Mouse (Mus musculus): ENCODE measurements around the gene Mrpl18.
"Not testable (repeated sequence)": the region's sequence is repeated elsewhere in the genome, so short reads cannot be mapped to it uniquely, and the experiment has no call there.

The Mrpl18 gene

DNA sequence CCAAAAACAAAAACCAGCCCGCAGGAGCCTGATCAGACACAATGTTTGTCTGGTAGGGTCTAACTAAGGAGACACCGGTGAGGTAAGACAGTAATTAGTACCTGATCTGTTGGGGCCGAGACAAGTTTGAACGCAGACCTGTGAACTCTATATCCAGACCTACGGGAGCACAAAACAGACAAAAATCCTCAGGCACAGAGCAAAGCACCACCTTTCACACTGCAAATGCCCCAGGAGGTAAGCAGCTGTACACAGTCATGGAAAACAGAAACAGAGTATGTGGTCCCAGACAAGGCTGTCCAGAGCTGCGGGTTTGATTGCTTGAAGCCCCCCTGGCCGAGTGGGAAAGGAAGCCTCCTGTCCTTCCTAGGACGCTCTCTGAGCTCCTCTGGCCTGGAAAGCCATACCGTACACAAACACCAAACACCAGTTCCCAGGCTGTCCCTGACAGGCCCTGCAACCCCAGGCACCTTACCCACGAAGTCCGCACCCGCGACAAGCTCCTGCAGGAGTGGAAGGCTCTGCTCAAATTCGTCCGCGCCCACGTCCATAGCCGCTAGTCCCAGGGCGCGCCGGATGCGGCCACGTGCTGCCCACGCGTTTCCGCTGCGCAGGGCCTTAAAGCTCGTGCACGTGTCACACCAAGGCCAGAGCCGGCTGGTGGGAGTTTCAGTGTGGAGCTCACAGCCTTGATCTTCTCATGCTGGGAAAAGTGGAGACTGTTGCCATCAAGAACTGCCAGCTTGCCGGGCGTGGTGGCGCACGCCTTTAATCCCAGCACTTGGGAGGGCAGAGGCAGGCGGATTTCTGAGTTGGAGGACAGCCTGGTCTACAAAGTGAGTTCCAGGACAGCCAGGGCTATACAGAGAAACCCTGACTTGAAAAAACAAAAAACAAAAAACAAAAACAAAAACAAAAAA, 6.5 kb downstream of the Mrpl18 start, which contains the start of gene Pnldc1:
TSS of gene Pnldc1 (minus strand) at position 870 of the 920 bp plus-strand sequence.
- DNase-seq = no peak

DNA sequence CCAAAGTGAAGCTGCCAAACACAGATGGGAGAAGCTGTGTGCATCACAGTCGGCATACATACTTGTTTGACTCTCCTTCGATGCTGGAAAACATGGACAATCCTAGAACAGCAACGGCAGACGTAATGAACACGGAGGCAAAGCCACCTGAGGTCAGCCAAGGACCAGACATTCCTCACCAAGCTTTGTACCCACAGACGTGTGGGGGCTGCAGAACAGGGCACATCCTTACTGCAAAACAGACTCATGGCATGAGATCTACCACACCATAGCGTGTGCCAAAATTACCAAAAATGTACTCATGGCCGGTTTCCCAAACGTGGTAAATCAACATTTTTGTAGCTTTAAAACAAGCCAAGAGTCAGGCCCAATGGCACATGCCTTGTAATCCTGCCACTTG, 9.7 kb downstream of the Mrpl18 start:
- no peak for DNase-seq

DNA sequence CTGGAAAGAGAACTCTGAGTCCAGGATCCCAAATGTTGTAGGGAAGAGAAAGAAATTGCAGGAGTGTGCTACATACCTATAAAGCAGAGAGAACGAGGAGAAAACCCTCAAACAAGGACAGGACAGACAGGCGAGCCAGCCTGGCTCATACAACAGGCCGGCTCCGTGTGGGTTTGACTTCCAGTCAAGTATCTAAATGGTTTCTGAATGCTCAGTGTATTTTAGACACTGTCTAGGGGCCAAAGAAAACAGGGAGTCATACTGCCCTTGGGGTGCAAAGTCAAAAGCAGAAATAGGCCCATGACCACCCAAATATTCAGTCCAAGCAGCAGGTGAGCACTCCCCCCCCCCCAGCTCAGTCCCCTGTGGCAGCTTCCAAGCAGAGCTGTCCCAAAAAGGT, 10.3 kb downstream of the Mrpl18 start:
- peak; percentile 1 for DNase-seq

DNA sequence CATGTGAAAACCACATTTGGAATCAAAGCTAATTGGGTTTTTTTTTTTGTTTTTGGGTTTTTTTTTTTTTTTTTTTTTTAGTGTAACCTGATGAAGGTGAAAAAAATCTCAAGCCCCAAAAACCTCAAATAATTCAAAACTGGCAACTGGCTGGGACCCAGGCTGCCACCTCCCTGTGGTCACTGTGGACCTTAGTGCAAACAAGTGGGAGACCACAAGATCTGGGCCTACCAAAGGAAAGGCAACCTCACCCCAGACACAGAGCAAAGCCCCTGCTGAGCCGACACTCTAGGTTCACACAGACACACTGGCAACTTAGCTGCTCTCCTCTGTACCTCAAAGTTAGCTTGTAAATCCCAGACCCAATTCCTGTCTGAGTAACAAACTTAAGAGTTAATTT, 11.8 kb downstream of the Mrpl18 start:
- peak; percentile 1 for DNase-seq

DNA sequence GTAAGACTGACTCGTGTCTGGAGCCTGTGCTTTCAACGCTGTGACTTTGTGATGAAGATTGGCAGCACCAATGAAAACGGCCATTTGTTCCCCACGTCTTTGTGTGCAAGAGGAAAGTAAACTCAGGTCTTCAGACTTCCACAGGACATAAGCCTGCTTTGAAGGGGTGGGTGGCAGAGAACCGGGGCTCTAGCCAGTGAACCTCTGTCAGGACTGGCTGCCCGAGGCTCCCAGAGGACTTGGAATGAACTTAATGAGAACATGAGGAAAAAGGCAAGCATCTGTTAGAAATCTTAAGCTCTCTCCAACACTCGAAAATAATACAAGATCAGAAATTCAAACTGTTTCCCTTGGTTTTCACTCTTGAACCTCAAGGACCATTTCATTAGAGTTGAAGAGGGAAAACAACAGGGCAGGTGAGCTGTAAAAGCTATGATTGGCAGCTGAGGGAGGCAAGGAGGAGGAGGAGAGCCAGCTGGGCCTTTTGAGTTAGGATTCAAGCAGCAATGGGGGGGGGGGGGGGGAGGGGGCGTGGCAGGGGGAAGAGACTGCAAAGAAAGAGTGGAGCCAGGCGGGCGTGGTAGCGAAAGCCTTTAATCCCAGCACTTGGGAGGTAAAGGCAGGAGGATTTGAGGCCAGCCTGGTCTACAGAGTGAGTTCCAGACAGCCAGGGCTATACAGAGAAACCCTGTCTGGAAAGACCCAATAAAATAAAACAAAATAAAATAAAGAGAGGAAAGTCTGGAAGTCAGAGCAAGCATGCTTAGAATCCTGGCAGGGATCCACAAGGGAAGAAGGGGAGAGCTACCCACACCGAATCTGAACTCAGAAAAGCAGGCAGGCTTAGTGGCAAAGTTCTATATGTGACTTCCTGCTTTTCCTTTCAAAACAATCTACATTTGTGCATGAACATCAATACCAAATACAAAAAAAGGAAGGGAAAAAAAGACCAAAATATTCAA, 12.5 kb downstream of the Mrpl18 start:
- peak; percentile 3 for DNase-seq

DNA sequence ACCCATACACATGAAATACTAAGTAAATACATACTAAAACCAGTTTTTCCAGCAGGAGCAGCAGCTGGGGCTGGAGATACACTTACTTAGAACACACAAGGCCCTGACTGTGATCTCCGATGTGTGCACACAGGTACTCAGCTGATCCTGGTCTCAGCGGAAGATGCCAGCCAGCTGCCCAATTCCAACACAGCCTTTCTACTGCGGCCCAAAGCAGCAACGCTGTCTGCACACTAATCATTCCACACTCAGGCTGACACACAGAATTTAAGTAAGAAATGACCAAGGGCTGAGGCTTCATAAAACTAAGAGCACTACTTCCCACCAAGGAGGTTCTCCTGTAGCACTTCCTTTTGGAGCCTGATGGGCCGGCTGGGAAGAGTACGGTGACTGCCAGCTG, 13.9 kb downstream of the Mrpl18 start:
- no peak for DNase-seq

DNA sequence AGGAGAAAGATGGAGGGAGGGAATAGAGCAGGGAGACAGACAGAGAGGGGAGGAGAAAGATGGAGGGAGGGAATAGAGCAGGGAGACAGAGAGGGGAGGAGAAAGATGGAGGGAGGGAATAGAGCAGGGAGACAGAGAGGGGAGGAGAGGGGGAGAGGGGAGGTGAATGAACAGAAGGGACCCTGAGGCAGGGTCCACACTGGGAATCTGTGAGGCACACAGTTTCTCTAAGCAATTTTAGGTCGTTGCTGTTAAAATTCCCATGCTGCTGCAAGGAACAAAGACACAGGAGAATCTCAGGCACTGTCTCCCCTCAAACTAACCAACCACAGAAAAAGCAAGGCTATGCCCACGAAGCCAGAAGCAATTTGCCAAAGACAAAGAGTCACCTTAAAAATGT, 17.5 kb downstream of the Mrpl18 start:
- not testable (repeated sequence) for DNase-seq

DNA sequence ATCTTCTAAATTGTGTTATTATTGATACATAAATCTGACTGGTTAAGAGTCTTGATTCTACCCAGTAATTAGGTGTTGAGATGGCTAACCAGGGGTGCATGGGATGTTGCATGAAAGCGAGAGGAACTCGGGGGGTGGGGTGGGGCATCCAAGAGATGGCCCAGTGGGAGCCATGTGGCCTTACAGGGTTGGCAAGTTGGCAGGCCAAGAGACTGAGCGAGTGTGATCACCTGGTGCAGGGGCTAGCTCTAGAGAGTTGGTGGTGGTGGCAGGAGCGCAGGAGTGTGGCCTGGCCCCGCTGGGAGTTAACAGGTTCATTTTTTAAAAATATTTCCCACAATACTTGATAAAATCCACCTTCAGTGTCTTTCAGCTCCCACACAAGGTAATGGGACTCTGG, 18.5 kb downstream of the Mrpl18 start:
- no peak for DNase-seq

DNA sequence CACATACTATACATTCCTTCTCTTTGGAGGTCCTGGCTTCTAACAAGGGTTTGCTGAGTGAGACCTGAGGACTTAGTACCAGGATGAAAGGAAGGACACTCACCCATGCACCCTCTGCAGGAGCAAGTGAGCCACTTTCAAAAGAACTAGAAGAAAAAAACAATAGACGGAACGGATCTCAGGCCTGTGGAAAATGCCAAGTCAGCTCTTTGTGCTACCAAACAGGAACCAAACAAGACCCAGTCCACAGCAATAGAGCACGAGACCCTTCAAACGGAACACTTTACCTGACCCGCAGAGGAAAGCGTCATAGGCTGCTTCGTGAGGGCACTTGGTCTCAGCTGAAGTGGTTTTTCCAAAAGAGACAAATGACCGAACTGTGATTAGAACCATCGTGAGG, 24.1 kb downstream of the Mrpl18 start:
- no peak for DNase-seq

DNA sequence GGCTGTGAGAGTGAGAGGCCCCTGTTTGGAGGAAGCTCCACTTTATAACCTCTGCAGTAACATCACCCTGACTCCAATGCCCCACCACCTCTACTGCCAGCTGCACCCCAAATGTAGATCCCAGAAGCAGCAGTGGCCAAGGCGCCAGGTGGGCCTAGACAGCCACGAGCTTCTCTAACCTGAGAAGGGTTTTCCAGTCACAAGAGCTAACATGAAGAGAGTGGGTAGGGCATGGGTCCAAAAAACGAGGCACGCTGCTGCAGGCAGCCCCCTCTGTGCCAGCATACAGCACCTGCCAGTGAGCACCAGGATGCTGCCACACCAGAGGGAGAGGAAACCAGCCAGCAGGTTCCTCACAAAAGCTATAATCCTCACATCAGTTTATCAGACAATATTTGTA, 25.1 kb downstream of the Mrpl18 start:
- DNase-seq = no peak

DNA sequence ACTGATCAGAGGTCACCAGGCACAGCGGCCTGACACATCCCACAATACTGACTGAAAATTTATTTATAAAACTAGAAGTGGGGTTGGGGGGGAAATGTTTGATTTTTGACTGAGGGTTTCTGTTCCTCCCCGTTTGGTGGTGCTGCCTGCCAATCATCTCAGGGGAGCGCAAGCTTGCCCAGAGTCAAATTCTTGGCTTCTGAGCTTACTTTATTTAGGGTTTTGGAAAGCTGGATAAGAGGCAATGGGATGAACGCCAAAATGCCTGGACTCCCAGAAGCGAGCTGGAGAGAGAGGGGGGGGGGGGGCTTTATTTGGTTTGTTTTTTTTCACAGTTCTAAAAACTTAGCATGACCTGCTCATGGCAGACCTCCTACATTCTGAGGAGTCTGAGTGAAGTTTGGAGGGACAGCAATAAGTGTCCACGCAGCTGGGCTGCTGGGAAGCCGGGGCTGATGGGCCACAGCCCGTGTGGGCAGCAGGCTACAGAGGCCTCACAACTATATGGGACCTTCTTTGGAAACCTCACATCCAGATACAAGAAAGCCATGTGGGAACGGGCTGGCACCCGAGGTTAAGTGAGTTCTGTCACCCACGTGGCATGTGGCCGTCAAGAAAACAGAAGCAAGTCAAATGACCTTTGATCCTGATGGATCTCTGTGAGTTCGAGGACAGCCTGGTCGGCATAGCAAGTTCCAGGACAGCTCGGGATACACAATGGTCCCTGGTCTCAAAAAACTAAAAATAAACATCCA, 28.9 kb downstream of the Mrpl18 start:
- no peak for DNase-seq

DNA sequence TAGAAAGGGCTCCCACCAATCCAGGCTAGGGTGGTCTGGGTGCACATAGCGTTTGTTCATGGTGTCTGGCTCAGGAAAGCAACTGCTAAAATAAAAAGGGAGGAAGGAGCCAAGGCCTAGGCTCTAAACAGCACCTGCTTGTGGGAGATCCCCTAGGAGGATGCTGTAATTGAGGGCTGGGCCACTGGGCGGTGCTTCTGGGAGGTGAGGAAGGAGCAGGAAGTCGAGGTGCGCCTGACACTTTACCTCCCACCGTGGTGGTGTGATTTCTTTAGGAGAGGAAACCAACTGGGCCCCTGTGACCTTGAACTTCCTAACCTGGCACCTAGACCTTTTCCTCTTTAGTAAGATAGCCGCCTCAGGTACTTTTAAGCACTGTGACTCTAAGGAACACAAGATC, 29.5 kb downstream of the Mrpl18 start:
- DNase-seq = peak; percentile 62

DNA sequence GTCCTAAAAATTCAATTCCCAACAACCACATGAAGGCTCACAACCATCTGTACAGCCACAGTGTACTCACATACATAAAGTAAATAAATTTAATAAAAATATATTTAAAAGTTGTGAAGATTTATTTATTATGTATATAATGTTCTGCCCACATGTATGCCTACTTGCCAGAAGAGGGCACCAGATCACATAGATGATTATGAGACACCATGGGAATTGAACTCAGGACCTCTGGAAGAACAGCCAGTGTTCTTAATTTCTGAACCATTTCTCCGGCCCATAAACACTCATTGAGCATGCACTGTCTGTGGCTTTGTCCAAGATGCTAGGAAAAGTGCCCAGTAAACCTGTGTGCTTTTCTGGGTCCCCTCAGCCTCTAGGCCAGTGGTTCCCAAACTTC, 34.9 kb downstream of the Mrpl18 start:
- DNase-seq = no peak

DNA sequence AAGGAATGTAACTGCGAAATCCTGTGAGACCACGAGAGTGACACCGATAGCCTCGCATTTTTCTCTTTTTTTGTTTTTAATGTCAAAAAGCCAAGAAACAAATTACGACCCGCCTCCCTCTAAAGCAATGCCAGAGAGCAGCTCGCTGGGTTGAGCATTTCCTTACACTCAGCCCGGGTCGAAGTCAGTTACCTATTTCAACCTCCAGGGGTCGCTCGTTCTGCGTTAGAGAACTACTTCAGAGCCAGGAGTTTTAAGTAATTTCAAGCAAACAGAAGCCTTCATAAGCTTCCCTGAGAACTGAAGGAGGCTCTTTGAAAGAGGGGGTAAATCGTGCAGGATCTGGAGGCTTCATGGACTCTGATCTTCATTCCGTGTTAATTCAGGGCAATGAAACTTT, 36.0 kb downstream of the Mrpl18 start:
- peak; percentile 88 for DNase-seq

DNA sequence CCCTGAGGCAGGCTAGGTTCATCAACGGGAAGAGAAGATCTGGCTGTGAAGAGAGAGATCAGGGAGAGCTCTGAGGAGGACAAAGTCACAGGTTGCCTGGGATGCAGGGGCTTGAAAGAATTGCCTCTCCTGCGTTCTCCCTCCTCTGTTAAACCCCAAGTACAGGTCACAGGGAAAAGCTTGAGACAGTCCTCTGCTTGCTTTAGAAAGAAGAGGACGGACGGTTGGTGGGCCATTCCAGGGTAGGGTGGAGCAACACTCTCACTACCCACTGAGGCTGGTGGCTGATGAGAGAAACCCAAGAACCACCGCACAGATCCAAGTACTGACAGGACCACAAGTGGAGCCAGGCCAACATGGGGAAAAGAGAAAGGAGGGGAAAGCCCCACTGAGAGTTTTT, 40.4 kb downstream of the Mrpl18 start, which contains the start of gene Mrgprh:
TSS of gene Mrgprh (plus strand) at position 301 of the 400 bp plus-strand sequence.
- no peak for DNase-seq

DNA sequence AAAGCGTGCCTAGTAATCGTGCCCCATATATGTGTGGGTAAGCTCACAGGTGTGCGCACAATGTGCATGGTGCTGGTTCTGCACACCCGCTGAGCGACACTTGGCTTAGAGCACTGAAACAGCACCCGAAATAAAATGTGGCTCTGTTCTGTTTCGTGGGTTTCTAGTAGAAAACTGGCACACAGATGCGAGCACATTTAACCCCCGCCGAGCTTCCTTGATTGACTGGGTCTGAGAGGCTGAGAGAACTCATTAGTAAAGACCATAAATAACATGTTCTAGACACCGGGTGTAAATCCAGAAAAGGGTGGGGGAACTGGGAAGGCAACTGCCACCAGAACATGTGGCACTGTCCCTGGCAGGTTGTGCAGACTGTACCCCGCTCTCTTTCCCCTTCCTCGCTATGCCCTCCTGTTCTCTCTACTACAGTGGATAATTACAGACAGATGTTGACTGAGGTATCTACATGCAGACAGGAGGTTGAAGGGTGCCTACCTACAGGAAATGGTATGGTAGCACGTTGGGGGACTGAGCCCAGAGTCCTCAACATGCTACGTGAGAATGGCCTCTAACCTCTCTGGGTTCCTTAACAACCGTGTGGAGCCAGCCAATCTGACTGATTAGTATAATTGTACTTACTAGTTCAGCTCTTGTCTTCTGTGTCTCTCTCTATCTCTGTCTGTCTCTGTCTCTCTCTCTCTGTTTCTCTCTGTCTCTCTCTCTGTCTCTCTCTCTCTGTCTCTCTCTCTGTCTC, 43.7 kb downstream of the Mrpl18 start:
- peak; percentile 41 for DNase-seq

DNA sequence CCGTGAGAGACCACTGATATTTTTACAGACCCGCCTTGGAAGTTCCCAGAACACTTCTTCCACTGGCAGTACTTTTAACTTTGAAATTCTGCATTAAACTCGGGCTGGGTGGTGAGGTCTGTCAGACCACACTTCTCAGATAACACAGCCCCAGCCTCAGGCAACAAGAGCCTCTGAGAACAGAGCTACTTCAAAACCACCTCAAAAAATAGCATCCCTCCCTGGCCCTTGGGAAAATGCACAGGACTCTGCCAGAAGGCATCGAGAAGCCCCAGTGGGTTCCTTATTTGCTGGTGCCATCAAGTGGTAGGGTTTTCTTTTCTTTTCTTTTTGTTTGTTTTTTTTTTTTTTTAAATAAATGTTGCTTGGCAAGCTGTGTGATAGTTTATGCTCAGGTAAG, 47.5 kb downstream of the Mrpl18 start:
- DNase-seq = no peak

DNA sequence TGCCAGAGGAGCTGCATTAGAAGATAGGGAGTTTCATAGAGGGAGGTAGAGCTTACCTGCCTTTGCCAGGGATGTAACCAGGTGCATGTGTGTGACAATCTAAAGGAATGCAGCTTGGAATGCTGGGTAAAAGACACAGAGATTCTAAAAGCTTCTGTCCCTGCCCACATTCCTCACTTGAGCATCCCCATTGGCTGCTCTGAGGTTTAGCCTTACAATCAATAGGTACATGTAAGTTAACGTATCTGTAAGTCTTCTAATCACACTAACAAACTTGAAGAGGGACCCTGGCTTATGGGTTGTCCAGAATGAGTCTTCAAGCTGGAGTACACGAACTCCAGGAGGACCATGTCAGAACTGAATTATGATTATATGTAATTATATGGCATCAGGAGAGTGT, 48.1 kb downstream of the Mrpl18 start, which contains the start of gene Mas1:
TSS of gene Mas1 (minus strand) at position 101 of the 400 bp plus-strand sequence.
- DNase-seq = no peak

DNA sequence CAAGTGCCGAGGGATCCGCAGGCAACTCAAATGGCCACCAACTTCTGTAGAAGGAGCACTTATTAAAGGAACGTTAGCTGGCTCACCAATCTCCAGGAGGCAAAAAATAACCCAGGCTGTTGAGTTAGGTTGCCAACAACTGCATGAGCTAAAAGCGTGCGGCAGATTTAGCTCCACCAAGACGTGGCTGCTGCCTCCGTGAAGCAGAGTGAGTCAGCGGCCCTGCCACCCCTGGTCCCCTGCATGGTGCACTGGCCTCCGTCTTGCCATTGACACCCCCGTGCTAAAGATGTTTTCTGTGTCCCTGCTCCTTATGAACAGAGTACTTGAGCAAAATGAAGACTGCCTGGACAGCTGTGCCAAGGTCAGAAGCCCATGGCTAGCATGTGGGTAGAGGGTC, 49.3 kb downstream of the Mrpl18 start:
- no peak for DNase-seq

DNA sequence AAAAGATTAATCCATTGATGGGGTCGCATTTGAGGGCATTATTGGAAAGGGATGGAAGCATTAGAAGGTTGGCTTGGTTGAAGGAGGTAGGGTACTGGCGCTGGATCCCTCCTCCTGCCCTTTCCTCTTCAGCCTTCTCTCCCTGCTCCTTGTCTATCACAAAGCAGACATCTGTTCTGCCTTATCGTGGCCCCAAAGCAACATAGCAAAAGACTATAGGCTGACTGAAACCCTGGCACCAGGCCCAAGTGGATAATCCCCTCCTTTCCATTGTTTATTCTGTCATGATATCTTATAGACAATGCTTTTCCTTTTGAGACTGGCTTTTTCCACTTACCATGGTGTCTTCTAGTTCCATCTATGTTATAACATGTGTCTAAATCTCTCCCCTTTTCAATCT, 50.7 kb downstream of the Mrpl18 start:
- DNase-seq = no peak

DNA sequence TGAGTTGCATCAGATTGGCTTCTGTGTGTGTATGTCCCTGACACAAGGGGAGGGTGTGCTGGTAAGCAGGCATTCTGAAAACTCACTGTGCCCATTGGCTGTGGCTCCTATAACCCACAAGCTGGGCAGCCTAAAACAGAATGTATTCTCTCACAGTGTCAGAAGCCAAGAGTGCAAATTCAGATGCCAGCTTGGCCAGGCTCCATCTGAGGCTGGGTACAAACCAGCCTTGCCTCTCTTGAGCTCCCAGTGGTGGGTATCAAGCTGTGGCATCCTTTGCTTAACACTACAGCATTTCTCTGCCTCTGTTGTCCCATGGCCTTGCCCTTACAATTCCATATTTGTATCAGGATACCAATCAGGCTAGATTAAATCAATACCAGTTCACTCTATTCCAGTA, 52.0 kb downstream of the Mrpl18 start:
- no peak for DNase-seq
